Mouse (Mus musculus): ENCODE data around the gene Gm597.

Gene Gm597

GRCm38 (mm10) chr1:28780152-28780551 lies at the start of gene Gm597:
Gene Gm597 (minus strand): TSS chr1:28780252.
- no peak for DNase-seq (ENCODE audit: low spot score in 2 of 2)

- DNase-seq (ENCODE audit: low spot score in 2 of 2): no peak
Observed at GRCm38 (mm10) chr1:28807689-28808088, 27.6 kb upstream of the Gm597 start.

GRCm38 (mm10) chr1:28806618-28807017 lies 26.6 kb upstream of the Gm597 start:
- DNase-seq (ENCODE audit: low spot score in 2 of 2): peak in 1 of 2 experiments; percentile 13

- no peak for DNase-seq (ENCODE audit: low spot score in 2 of 2)
Observed at GRCm38 (mm10) chr1:28800881-28801280, 20.8 kb upstream of the Gm597 start.
